Mouse (Mus musculus) layer of hippocampus, adult 9-10 months (tissue): ENCODE results near the gene Ces1f.
"Not testable (repeated sequence)": the region's sequence is repeated elsewhere in the genome, so short reads cannot be mapped to it uniquely, and the experiment has no call there.

Experiments used
- DNase-seq: peaks from one replicate; pipeline ENCODE4 v3.0.0; 2022; ENCODE audit warnings: low spot score

The Ces1f gene

GRCm38 (mm10) chr8:93279556-93279955, at the start of gene Ces1f:
Gene Ces1f (minus strand): TSS chr8:93279747.
- no peak for DNase-seq

GRCm38 (mm10) chr8:93325123-93325522, 45.6 kb upstream of the Ces1f start:
- no peak for DNase-seq

DNA sequence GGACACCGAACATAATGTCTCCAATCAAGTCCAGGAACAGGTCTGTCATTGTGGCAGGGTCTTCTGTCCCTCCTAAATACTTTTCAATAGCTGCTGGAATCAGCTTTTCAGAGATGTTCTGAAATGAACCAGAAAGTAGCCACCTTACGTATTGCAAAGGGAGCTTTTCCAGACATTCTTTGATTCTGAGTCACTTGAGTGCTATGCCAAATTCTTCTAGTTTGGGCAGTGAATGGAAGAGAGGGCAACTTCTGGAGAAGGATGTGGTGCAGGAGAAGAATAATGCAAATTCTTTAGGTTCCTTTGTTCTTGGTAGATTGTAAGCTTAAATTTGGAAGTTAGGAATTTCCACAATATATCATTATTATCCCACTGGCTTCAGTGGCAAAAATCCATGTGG, 37.5 kb upstream of the Ces1f start:
- DNase-seq = no peak

GRCm38 (mm10) chr8:93315557-93315956, 36.0 kb upstream of the Ces1f start:
- no peak for DNase-seq

- DNase-seq = no peak
Measured at GRCm38 (mm10) chr8:93283896-93284295, 4.3 kb upstream of the Ces1f start.

GRCm38 (mm10) chr8:93282349-93282748, 2.8 kb upstream of the Ces1f start:
- DNase-seq = no peak

- no peak for DNase-seq
Measured at GRCm38 (mm10) chr8:93278176-93278805, 1.3 kb downstream of the Ces1f start.

GRCm38 (mm10) chr8:93274609-93275008, 4.9 kb downstream of the Ces1f start:
- DNase-seq = no peak

- peak; percentile 2 for DNase-seq
Measured at GRCm38 (mm10) chr8:93273321-93273720, 6.2 kb downstream of the Ces1f start.

- no peak for DNase-seq
Measured at GRCm38 (mm10) chr8:93272686-93273085, 6.9 kb downstream of the Ces1f start.

DNA sequence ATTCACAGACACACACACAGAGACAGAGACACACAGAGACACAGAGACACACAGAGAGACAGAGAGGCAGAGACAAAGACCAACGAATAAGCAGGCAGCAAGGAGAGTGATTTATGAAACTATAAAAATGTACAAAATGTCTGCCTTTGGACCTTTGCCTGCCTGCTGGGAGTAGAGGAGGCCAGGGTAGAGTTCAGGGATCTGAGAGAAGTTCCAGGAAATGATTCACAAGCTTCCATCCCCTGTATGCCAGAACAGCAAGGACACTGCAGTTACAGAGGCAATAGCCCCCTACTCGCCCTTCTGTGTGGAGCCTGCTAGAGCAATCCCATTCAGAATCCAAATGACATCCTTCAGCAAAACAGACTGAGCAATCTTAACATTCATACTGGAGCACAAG, 18.1 kb downstream of the Ces1f start:
- no peak for DNase-seq

DNA sequence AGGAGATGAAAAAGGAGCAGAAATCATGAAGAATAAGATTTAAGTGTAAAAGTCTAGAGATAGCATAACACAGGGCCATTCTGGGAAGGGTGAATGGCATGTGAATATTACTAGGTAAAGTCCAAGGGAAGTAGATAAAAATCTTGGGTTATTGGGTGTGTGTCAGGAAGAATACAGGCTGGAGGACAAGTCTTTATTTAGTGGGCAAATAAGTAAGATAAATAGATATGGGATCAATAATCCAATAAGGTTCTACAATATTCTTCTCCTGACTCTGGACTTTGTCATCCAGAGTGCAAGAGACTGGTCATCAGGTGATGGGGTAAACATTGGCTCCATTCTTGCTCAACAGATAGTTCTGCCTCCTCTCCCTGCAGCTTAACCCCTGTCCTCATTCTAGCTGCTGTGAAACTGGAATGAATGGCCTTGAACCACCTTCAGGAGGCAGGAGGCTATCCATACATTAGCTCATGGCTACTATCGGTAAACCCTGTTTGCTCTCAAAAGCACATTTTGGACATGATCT, 27.1 kb downstream of the Ces1f start:
- DNase-seq = no peak

GRCm38 (mm10) chr8:93246057-93246456, 33.5 kb downstream of the Ces1f start:
- no peak for DNase-seq

DNA sequence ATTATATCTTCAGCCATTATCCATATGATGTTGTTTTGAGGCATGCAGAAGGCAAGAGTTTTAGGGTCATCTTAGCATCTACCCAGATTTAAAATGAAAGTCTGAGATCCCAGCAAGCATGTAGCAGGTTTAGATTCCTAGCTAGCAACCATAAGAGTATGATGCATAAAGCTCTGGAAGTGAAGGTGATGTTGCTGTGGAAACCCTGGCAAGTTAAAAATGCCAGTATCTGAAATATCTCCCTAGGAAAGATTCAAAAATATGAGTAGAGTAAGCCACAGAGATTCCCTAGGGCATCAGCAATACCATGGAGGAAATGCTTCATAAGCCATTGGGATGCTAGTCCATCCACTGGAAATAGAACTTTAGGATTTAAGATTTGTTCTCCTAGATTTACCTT, 39.7 kb downstream of the Ces1f start:
- no peak for DNase-seq

DNA sequence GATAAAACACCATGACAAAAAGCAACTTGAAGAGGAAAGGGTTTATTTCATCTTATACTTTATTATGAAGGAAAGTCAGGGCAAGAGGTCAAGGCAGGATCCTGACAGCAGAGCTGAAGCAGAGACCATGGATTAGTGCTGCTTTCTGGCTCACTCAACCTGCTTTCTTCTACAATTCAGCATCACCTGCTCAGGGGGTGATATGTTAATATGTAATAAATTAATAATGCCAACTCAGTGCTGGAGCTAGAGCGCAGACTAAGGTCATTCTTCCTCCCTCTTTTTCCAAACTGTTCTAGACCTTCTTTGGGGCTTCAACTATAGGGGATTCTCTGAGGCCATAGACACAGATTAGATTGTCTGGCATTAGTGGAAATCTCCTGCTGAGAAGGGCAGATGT, 43.9 kb downstream of the Ces1f start:
- DNase-seq = no peak

DNA sequence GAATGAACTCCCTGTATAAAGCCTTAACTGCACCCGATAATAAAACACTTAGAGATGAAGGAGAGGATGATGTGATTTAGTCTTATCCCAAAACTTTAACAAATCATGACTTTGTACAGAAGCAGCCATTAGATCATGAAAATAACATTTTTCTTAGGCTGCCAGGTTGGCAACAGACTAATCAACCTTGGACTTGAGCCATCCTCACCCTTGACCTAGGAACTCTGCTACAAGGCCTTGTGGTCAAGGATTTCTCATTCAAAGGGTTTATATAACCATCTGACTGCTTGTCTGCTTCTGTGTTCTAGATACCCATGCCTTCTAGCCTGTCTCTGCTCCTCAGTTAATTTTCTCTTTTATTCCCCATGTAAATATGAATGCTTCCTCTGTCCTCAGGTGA, 44.8 kb downstream of the Ces1f start:
- no peak for DNase-seq

- DNase-seq = no peak
Measured at GRCm38 (mm10) chr8:93234068-93234467, 45.5 kb downstream of the Ces1f start.

- DNase-seq = no peak
Measured at GRCm38 (mm10) chr8:93229446-93229845, 50.1 kb downstream of the Ces1f start, which contains the start of gene Ces1e. Gene Ces1e (minus strand): TSS chr8:93229619.

DNA sequence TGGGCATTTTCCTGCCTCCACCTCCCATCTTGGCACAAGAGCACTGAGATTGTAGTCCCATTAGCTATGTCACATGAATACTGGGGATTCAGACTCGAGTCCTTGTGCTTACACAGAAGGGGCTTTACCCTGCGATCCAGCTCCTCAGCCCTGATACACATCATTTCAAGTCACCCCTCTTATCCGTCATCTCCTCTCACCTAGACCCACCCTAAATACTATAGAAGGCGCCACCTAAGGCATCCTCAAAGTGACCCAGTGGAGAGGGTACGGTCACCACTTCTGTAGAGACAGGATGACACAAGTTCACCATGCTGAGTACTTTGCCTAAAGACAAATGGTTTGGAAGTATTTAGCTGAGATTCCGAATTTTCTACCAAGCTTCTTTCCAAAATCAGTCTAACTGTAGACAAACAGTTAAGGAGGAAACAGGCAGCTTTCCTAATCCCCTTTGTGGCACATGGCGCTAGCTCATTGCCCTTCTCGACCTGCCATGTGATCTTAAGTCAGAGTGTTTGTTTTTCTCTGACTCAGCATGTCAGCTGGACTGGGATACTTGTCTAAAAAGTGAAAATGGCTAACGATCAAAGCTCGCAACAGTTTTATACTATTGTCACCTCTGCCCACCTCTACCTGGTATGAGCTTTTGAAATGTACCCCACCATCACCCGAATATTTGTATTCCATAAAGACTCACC, 50.7 kb downstream of the Ces1f start:
- no peak for DNase-seq

GRCm38 (mm10) chr8:93226471-93226870, 53.1 kb downstream of the Ces1f start:
- DNase-seq = not testable (repeated sequence)

DNA sequence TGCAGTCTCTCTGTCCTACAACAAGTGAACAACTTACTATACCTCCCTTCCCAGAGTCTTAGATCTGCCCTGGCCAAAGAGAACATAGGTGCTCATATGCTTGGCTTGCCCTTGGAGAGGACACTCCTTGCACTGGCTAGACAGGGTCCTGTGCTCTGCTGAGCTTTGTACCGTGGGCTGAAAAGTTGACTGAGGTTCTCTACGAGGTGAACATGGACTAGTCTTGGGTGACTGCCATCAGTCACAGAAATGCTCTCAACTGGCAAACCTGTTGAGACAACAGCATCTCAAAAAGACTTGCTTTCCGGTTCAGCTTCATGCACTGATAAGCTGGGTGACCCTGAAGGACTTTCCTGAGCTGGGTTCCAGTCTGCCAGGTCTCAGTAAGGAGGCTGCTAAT, 57.7 kb downstream of the Ces1f start:
- DNase-seq = no peak

DNA sequence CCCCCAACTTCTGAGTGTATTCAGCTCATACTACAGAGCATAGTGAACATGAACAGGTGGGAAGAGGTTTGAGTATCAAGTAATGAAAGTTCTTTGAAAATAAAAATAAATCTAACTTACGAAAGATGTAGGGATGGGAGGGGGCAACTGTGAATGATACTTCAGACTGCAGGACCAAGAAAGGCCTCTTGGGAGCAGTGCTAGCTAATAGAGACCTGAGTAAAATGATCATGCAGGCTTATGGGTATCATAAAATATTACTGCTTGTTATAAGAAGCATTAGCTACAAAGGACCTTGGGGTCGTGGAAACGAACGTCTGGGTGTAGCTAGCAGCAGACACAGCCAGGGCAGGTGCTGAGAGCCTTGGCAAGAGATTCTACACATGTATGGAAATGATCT, 61.7 kb downstream of the Ces1f start:
- DNase-seq = no peak

DNA sequence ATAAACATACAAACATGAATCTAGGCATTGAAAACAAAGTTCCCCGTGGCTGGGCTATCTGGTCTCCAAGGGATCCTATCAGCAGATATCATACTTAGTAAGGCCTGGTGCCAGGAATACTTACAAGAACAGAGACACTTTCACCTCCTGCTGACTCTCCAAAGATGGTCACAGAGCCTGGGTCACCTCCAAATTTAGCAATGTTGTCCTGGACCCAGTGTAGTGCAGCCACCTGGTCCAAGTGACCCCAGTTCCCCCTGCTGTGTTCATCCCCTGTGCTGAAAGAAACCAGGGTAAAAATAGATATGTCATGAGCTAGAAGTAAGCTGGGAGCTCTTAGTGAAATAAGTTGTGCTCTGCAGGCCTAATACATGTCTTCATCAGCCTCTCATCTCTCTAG, 62.2 kb downstream of the Ces1f start:
- no peak for DNase-seq

DNA sequence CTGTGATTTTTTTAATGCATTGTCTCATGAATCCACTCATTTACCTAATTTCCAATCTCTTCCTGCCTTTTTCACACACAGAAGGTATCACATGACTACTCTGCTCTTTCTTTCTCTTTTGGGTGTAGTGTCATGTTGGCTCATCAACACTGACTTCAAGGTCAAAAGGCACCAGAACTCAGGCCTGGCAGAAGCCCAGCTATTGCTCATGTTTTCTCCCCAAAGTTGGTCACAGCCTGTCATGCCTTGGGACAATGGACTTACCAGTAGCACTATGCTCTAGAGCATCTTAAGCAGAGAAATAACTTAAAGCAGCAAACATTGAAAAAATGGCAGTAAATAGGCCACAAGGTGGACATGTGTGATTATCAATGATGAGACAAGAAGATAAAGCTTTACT, 68.5 kb downstream of the Ces1f start:
- no peak for DNase-seq
